Mouse (Mus musculus) G1E (cell line): ENCODE measurements around the gene Dnah10. TPM values are rescaled to one million over a fixed set of nuclear protein-coding genes. Genes with fewer than 3 reads are reported as not detected.

Experiments used
- ATAC-seq: 2 replicates; pipeline ENCODE4 v1.8.0; 2016; ENCODE audit warnings: mild to moderate bottlenecking; ENCODE audit not compliant: insufficient number of reproducible peaks, poor library complexity, low FRiP score, severe bottlenecking; ENCODE audit errors: extremely low read depth
- DNase-seq: peaks from one replicate; pipeline ENCODE4 v3.0.0; 2012; ENCODE audit warnings: low spot score
- H3K27me3 ChIP-seq: 2 replicates; pipeline ENCODE4 v1.6.1; 2012; ENCODE audit warnings: mild to moderate bottlenecking, low read length, inconsistent platforms; ENCODE audit not compliant: insufficient read depth
- H3K36me3 ChIP-seq: replicated peaks from 2 replicates; pipeline ENCODE3; 2012; ENCODE audit warnings: mild to moderate bottlenecking, inconsistent platforms
- H3K4me1 ChIP-seq: 2 replicates; pipeline ENCODE4 v1.6.1; 2012; ENCODE audit warnings: low read depth, low read length, inconsistent platforms, mixed read lengths; ENCODE audit not compliant: insufficient read depth
- H3K4me3 ChIP-seq: 2 replicates; pipeline ENCODE4 v1.5.1; 2012; ENCODE audit warnings: low read depth, mild to moderate bottlenecking, inconsistent platforms, low read length, moderate library complexity, mixed read lengths
- H3K9me3 ChIP-seq: replicated peaks from 2 replicates; pipeline ENCODE4 v1.6.1; 2012; ENCODE audit warnings: inconsistent platforms
- CTCF ChIP-seq: IDR thresholded peaks from 2 replicates; pipeline ENCODE4 v1.5.1; 2012; ENCODE audit warnings: low read depth, low read length, inconsistent platforms, mixed read lengths
- GATA1 ChIP-seq: IDR thresholded peaks from 2 replicates; pipeline ENCODE4 v1.6.1; 2012; ENCODE audit warnings: borderline replicate concordance, low read length, inconsistent platforms, mixed read lengths
- GATA2 ChIP-seq: IDR thresholded peaks from 2 replicates; pipeline ENCODE4 v1.6.1; 2012; ENCODE audit warnings: low read depth, low read length, inconsistent platforms, borderline replicate concordance
- POLR2AphosphoS5 ChIP-seq: IDR thresholded peaks from 2 replicates; pipeline ENCODE4 v1.6.1; 2012; ENCODE audit warnings: low read depth, low read length, inconsistent platforms; ENCODE audit not compliant: insufficient replicate concordance
- TAL1 ChIP-seq: conservative IDR thresholded peaks from 2 replicates; pipeline ENCODE4 v1.6.1; 2012; ENCODE audit warnings: low read depth, low read length, inconsistent platforms, mixed read lengths
- polyA plus RNA-seq: library from polyadenylated mRNA; stranded (reverse); fragments of >175 nt; gene quantifications from 2 replicates; pipeline ENCODE4 v1.2.3, GENCODE M21; 2012
- total RNA-seq, 2 experiments: library from RNA; stranded (forward) in 1 of 2; stranded (reverse) in 1 of 2; fragments of 200-1000 nt in 1 of 2; fragments of >200 nt in 1 of 2; fragmentation: Nextera tagmentation in 1 of 2; gene quantifications; 2 replicates each; pipeline ENCODE4 v1.2.3; 2014 to 2017

Dnah10 gene
- total RNA-seq (2014; fragmentation: Nextera tagmentation) (not detected in 2 replicates), total RNA-seq (2017) (0.22 and 0.29 TPM in 2 replicates), polyA plus RNA-seq (not detected in 2 replicates)

DNA sequence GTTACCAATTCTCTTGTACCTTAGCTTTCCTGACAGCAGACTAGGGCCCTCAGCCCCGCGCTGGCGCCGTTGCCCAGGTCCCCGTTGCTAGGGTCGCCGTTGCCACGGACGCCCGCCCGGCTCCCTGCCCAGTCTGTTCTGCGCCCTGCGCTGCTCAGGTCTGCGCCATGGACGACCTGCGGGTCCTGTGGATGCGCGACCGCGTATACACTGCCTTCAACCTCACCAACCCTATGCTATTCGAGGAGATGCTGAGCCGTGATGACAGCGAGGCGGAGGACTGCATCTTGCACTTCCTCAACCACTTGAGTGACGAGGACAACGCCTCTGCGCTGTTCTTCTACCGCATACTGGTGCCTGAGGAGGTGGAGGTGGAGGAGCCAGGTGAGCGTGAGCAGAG, at the start of gene Dnah10:
TSS of gene Dnah10 (plus strand) at position 89 of the 400 bp plus-strand sequence.
- Histone ChIP-seq H3K27me3 (no peaks in the 10 kb centered on the region), H3K36me3 (peaks cover 46% of the 10 kb centered on the region), H3K9me3 (no peaks in the 10 kb centered on the region), H3K4me1 (peaks cover 6% of the 10 kb centered on the region; the same call in 1 of the 2 replicates), H3K4me3 (no peak within 1 kb of the TSS)
- DNase-seq (no peak), ATAC-seq (no peak)
- TF ChIP-seq TAL1 (no peak), CTCF (no peak)

DNA sequence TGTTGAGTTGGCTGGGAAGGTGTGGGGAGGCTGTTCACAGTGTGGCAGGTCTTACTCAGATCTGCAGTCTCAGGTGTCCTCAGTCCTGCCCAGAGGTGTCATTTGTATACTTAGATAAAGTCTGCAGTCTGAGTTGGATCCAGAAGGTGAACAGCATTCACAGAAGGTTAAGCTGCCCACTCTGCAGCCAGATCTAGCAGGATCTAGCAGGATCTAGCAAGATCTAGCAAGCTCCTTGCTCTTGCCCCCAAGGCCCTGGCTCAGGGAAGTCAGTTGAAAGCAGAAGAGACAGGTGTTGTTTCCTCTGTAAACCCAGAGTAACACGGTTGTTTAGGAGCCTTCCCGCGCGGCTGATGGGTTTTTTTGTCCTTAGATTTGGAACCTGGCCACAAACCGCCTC, 11.1 kb upstream of the Dnah10 start:
- peaks cover 3% of the 10 kb centered on the region for H3K9me3 ChIP-seq
- DNase-seq (no peak), ATAC-seq (no peak)
- H3K4me3 ChIP-seq = no peak overlapping the region
- H3K36me3 ChIP-seq = peaks cover 77% of the 10 kb centered on the region
- H3K4me1 ChIP-seq = no peaks in the 10 kb centered on the region
- no peaks in the 10 kb centered on the region for H3K27me3 ChIP-seq
- TF ChIP-seq GATA2 = no peak
- TF ChIP-seq POLR2AphosphoS5 = no peak
- TF ChIP-seq CTCF = no peak
- no peak for TF ChIP-seq TAL1
- TF ChIP-seq GATA1 = no peak

DNA sequence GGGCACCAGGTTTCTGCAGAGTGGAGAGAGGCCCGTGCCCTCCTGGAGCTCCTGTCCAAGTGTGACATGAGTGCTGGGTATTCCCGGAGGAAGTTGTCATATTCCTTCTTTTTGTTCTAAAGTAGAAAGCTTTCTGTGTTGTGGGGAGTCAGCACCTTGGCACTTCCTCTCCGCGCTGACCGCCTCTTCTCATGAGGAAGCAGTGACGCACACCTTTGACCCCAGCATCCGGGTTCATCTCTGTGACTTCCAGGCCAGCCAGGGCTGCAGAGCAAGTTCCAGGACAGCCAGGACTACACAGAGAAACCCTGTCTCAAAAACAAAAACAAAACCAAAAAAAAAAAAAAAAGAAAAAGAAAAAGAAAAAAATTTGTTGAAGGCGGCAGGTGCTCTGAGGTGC, 9.8 kb upstream of the Dnah10 start:
- Histone ChIP-seq H3K27me3 (no peaks in the 10 kb centered on the region), H3K9me3 (peaks cover 3% of the 10 kb centered on the region), H3K36me3 (peaks cover 91% of the 10 kb centered on the region), H3K4me3 (no peak overlapping the region), H3K4me1 (no peaks in the 10 kb centered on the region)
- no peak for DNase-seq
- TF ChIP-seq CTCF = no peak
- no peak for ATAC-seq

DNA sequence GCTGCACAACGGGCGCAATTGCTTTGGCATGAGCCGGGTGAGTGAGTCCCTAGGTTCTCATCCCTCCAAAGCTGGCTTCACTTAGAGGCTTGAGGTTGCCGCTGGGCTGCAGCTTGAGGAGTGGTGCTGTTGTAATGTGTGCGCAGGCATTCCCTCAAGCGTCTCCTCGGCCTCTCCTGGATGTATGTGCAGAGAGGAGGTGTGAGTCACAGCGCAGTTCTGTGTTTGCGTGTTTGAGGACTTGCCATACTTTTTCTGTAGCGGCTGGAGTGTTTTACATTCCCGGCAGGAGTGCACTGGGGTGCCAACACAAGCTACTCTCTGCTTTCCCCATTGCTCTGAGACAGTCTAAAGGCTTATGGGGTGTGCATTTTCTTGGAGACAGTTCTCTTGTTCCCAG, 6.9 kb upstream of the Dnah10 start:
- Histone ChIP-seq H3K36me3 (peaks cover 90% of the 10 kb centered on the region), H3K4me1 (no peaks in the 10 kb centered on the region), H3K9me3 (no peaks in the 10 kb centered on the region), H3K4me3 (no peak overlapping the region), H3K27me3 (no peaks in the 10 kb centered on the region)
- no peak for ATAC-seq
- no peak for TF ChIP-seq POLR2AphosphoS5
- no peak for TF ChIP-seq GATA2
- no peak for TF ChIP-seq GATA1
- no peak for TF ChIP-seq TAL1
- no peak for TF ChIP-seq CTCF
- no peak for DNase-seq

DNA sequence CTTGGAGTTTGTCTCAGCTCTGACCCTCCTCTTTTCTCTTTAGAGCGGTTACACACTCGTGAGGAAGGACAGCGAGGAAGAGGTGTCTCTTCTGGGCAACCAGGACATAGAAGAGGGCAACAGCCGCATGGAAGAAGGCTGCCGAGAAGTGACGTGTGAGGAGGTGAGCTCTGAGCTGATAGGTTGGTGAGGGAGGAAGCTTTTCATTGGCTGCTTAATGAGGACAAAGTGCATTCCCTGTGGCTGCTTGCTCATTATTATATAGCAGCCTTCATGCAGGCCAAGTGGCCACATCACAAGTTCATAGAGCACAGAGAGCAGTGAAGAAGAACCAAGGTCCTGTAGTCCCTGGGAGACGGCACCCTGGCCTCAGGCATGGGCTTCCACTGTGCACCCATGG, 6.5 kb upstream of the Dnah10 start:
- ATAC-seq (no peak), DNase-seq (no peak)
- Histone ChIP-seq H3K27me3 (no peaks in the 10 kb centered on the region), H3K36me3 (peaks cover 90% of the 10 kb centered on the region), H3K4me3 (no peak overlapping the region), H3K9me3 (no peaks in the 10 kb centered on the region), H3K4me1 (no peaks in the 10 kb centered on the region)
- no peak for TF ChIP-seq GATA1
- TF ChIP-seq CTCF = no peak
- no peak for TF ChIP-seq POLR2AphosphoS5
- TF ChIP-seq GATA2 = no peak
- no peak for TF ChIP-seq TAL1

DNA sequence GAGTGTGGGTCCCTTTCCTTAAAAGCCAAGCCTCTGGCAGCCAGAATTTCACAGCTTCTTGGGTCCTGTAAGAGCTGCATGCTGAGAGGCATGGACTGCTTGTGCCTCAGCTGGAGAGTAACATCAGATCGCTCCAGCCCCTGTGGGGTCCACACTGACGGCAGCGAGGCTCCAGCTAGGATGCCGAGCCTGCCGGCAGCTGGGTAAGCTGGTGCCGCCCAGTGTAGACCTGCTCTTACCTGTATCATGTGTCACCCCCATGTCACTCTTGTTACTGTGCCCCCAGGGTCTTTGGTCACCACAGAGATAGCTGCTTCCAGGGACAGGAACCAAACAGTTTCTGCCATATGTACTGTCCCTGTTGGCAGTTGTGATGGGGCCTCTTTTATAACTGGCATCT, 1.8 kb upstream of the Dnah10 start:
- TF ChIP-seq POLR2AphosphoS5 = no peak
- TF ChIP-seq GATA1 = no peak
- no peak for TF ChIP-seq TAL1
- TF ChIP-seq GATA2 = no peak
- no peak for TF ChIP-seq CTCF
- Histone ChIP-seq H3K4me3 (no peak overlapping the region), H3K9me3 (no peaks in the 10 kb centered on the region), H3K27me3 (no peaks in the 10 kb centered on the region), H3K36me3 (peaks cover 65% of the 10 kb centered on the region), H3K4me1 (no peaks in the 10 kb centered on the region)
- DNase-seq (no peak), ATAC-seq (no peak)

DNA sequence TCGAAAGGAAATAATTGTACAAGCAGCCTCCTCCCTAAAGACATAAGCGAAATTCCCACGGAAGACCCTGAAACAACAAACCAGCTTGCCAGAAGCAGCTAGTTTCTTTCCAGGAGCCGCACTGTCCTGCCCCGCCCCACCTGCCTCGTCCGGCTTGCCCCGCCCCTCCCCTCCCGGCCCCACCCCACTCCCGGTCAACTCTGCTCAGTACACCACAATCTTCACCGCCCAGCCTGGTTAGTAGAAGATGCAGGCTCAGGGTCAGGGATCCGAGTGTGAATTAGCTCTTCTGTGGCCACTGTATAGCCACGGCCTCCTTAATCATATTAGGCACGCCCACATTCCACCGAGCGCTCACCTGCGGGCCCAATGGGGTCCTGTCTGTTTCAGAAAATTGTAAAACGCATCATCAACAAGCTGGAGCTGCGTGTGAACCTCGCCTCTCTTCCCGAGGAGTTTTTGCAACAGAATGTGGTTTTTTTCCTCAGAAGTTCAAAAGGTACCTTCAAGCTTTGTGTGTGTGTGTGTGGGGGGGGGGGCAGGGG, 4.8 kb downstream of the Dnah10 start:
- Histone ChIP-seq H3K9me3 (no peaks in the 10 kb centered on the region), H3K36me3 (peaks cover 6% of the 10 kb centered on the region), H3K27me3 (no peaks in the 10 kb centered on the region), H3K4me3 (no peak overlapping the region; the same call in 1 of the 2 replicates), H3K4me1 (peaks cover 6% of the 10 kb centered on the region; the same call in 1 of the 2 replicates)
- TF ChIP-seq GATA1 = no peak
- no peak for TF ChIP-seq TAL1
- no peak for TF ChIP-seq POLR2AphosphoS5
- no peak for TF ChIP-seq GATA2
- TF ChIP-seq CTCF = no peak
- ATAC-seq (no peak), DNase-seq (peak; percentile 14)
